Mouse (Mus musculus) forebrain, postnatal 0 days (tissue): Measurements from ENCODE around the gene Timd4. TPM values are rescaled to one million over a fixed set of nuclear protein-coding genes. Genes with fewer than 3 reads are reported as not detected.

Source experiments
- ATAC-seq: fragments of 200-750 bp; cut with Nextera tagmentation; 2 replicates; pipeline ENCODE4 v1.8.0; 2017; ENCODE audit warnings: mild to moderate bottlenecking, moderate library complexity
- DNase-seq: peaks from one replicate; pipeline ENCODE4 v3.0.0-alpha.2; 2015
- H3K27ac ChIP-seq: fragments of 300-500 bp; sonication (generic); 2 replicates; pipeline ENCODE4 v1.5.1; 2014; ENCODE audit warnings: low read depth, mild to moderate bottlenecking, antibody characterized with exemption, low read length, moderate library complexity, mixed read lengths
- H3K27me3 ChIP-seq: fragments of 300-500 bp; sonication (generic); 2 replicates; pipeline ENCODE4 v1.6.1; 2014; ENCODE audit warnings: mild to moderate bottlenecking, low read length, mixed read lengths; ENCODE audit not compliant: insufficient read depth
- H3K36me3 ChIP-seq: fragments of 300-500 bp; sonication (generic); 2 replicates; pipeline ENCODE4 v1.6.1; 2014; ENCODE audit warnings: mild to moderate bottlenecking, moderate library complexity; ENCODE audit not compliant: insufficient read depth
- H3K4me1 ChIP-seq: fragments of 300-500 bp; sonication (generic); 2 replicates; pipeline ENCODE4 v1.6.1; 2014; ENCODE audit warnings: antibody characterized with exemption; ENCODE audit not compliant: insufficient read depth
- H3K4me2 ChIP-seq: fragments of 300-500 bp; sonication (generic); 2 replicates; pipeline ENCODE4 v1.6.1; 2014; ENCODE audit warnings: low read depth, mild to moderate bottlenecking, moderate library complexity
- H3K4me3 ChIP-seq: fragments of 300-500 bp; sonication (generic); 2 replicates; pipeline ENCODE4 v1.5.1; 2014; ENCODE audit warnings: low read depth, low read length, mixed read lengths
- H3K9ac ChIP-seq: fragments of 300-500 bp; sonication (generic); 2 replicates; pipeline ENCODE4 v1.6.1; 2014; ENCODE audit warnings: mild to moderate bottlenecking
- H3K9me3 ChIP-seq: fragments of 300-500 bp; sonication (generic); 2 replicates; pipeline ENCODE4 v1.6.1; 2016; ENCODE audit warnings: low read length
- CTCF ChIP-seq: sonication (generic); IDR thresholded peaks from 2 replicates; pipeline ENCODE4 v1.5.1; 2016; ENCODE audit warnings: antibody characterized with exemption, control low read depth, low read depth
- WGBS: fragments of 180-500 bp; shearing (Covaris S2); extraction: QIAGEN DNeasy Blood & Tissue Kit; methylation state at CpG from one replicate; pipeline ENCODE4 v1.1.7; 2014; 5-methylcytosine and 5-hydroxymethylcytosine counted together
- polyA plus RNA-seq: library from polyadenylated mRNA; unstranded; fragments of >200 nt; fragmentation: Nextera tagmentation; extraction: Ambion mirVana; gene quantifications from 2 replicates; pipeline ENCODE4 v1.2.1, GENCODE M21; 2015
- total RNA-seq: library from RNA; depleted of rRNA; stranded (reverse); fragments of >200 nt; gene quantifications from 2 replicates; pipeline ENCODE4 v1.2.3, GENCODE M21; 2014; rRNA removed

The Timd4 gene
- total and polyA plus RNA-seq, 2 experiments from 2014 or later, result 0.24 TPM; not detected in 1

GRCm38 (mm10) chr11:46882456-46882855 is 71.9 kb downstream of the Timd4 start:
- Histone ChIP-seq H3K36me3 (no peaks in the 10 kb centered on the region), H3K9me3 (no peaks in the 10 kb centered on the region), H3K27ac (no peak overlapping the region), H3K9ac (no peak overlapping the region), H3K4me1 (no peaks in the 10 kb centered on the region), H3K4me3 (no peak overlapping the region), H3K4me2 (no peak overlapping the region), H3K27me3 (no peaks in the 10 kb centered on the region)
- 77% methylated on average over 2 of the region's 2 CpGs for WGBS
- DNase-seq, result no peak
- TF ChIP-seq CTCF, result no peak
- ATAC-seq, result no peak

GRCm38 (mm10) chr11:46889093-46889492 is 78.5 kb downstream of the Timd4 start:
- TF ChIP-seq CTCF, result no peak
- H3K4me3 ChIP-seq, result no peak overlapping the region
- ATAC-seq (no peak), DNase-seq (no peak)
- no peaks in the 10 kb centered on the region for H3K9me3 ChIP-seq
- H3K27me3 ChIP-seq, result no peaks in the 10 kb centered on the region
- H3K4me2 ChIP-seq, result no peak overlapping the region
- no peaks in the 10 kb centered on the region for H3K4me1 ChIP-seq
- no peaks in the 10 kb centered on the region for H3K36me3 ChIP-seq
- no peak overlapping the region for H3K27ac ChIP-seq
- H3K9ac ChIP-seq, result no peak overlapping the region
- 82% methylated on average over 3 of the region's 3 CpGs for WGBS

Other genes starting within 250 kb of the Timd4 start
- not detected in 2 replicates for gene BC053393, start 239.3 kb upstream of the Timd4 start, total RNA-seq
- 0.07 TPM in 1 of 2 replicates, not detected in the other for gene BC053393, start 239.3 kb upstream of the Timd4 start, polyA plus RNA-seq
- gene Dppa1, start 181.5 kb upstream of the Timd4 start, total RNA-seq, result not detected in 2 replicates
- gene Dppa1, start 181.5 kb upstream of the Timd4 start, polyA plus RNA-seq, result not detected in 2 replicates
- gene Timd2, start 103.7 kb upstream of the Timd4 start, total RNA-seq, result 0.08 TPM in 1 of 2 replicates, not detected in the other
- gene Timd2, start 103.7 kb upstream of the Timd4 start, polyA plus RNA-seq, result 0.18 and 0.19 TPM in 2 replicates
- gene Havcr1, start 75.7 kb upstream of the Timd4 start, total RNA-seq, result not detected in 2 replicates
- gene Havcr1, start 75.7 kb upstream of the Timd4 start, polyA plus RNA-seq, result not detected in 2 replicates